Mouse (Mus musculus): ENCODE measurements around the gene Mars. TPM values are rescaled to one million over a fixed set of nuclear protein-coding genes. Genes with fewer than 3 reads are reported as not detected.

Mars gene
- polyA plus RNA-seq, 1 experiment from 2014 or later, result 112 TPM

DNA sequence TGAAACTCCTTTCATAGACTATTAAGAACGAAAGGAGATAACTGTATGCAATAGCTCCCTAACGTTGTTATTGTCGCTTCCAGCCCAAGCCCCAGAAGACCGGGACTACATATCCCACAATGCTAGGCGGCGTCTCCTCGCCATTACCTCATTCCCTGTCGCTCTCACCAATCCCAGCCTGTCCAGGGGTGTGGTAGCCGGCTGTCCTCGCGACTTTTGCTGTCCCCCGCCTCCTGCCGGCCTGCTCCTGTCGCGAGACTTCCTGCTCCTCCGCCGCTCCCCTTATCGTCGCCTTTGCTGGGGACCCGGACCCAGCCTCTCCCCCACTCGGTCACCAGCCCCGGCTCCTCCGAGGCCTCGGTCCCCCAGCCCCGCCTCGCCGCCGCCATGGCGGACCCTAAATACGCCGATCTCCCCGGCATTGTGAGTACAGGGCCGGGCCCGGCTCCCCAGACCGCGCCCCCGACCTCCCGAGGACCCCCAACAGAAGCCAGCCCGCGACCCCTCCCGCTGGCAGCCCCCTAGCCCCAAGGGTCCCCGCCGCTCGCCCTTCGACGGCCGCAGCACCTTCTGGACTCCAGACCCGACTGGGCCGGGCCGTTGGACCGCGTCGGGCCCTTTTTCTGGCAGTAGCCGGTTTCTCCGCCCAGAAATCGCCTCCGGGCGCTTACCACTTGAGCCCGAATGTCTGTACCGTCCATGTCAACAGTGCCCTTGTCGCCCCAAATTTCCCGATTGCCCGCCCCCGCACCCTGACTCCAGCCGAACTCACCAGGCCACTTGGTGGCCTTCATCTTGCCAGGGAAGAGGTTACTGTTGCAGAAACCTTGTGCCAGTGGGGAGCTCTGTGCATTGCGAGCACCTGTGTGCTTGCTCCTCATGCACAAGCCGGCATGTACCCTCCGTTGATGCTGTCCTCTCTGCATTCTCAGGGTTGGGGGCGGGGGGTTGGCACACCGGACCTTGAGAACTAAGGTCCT is 45.2 kb downstream of the Mars start, which contains the start of gene Dctn2:
Dctn2 (plus strand) TSS at position 257 of the 980 bp plus-strand sequence.
- peak within 1 kb of the TSS; percentile 100 for H3K9ac ChIP-seq
- no peaks in the 10 kb centered on the region for H3K9me3 ChIP-seq (replicated peaks)
- H3K27ac ChIP-seq (replicated peaks), result peak within 1 kb of the TSS; percentile 96
- H3K27me3 ChIP-seq, result peaks cover 36% of the 10 kb centered on the region
- peak; percentile 98 for ATAC-seq (ENCODE audit: insufficient read depth)
- H3K4me3 ChIP-seq (replicated peaks), result peak within 1 kb of the TSS; percentile 98
- H3K4me1 ChIP-seq (replicated peaks), result peaks cover 53% of the 10 kb centered on the region
- peak within 1 kb of the TSS; percentile 94 for H3K4me2 ChIP-seq
- under 1% methylated on average over 70 of the region's 70 CpGs for WGBS (ENCODE audit: insufficient replicate concordance)
- peaks cover 35% of the 10 kb centered on the region for H3K36me3 ChIP-seq (replicated peaks)

DNA sequence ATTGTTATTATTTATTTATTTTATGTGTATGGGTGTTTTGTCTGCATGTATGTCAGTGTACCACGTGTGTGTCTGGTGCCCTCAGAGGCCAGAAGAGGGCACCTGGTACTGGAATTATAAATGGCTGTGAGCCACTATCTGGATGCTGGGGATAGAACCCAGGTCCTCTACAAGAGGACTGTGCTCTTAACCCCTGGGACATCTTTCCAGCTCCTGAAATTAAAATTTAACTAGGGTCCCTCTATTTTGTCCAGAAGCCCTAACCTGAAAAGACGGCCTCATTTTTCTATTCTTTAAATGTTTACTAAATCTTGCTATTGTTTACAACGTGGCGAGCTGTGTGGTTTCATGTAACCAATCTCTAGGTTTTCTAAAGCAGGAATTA is 45.9 kb downstream of the Mars start:
- peaks cover 43% of the 10 kb centered on the region for H3K27me3 ChIP-seq
- peak; percentile 60 for ATAC-seq (ENCODE audit: insufficient read depth)
- H3K4me3 ChIP-seq (replicated peaks), result peak overlapping the region; percentile 98
- 19% methylated on average over 4 of the region's 4 CpGs for WGBS (ENCODE audit: insufficient replicate concordance)
- H3K27ac ChIP-seq (replicated peaks), result peak overlapping the region; percentile 48
- H3K9ac ChIP-seq, result peak overlapping the region; percentile 100; the same call in 1 of the 2 replicates
- H3K36me3 ChIP-seq (replicated peaks), result peaks cover 28% of the 10 kb centered on the region
- peaks cover 51% of the 10 kb centered on the region for H3K4me1 ChIP-seq (replicated peaks)
- no peaks in the 10 kb centered on the region for H3K9me3 ChIP-seq (replicated peaks)
- peak overlapping the region; percentile 94 for H3K4me2 ChIP-seq

DNA sequence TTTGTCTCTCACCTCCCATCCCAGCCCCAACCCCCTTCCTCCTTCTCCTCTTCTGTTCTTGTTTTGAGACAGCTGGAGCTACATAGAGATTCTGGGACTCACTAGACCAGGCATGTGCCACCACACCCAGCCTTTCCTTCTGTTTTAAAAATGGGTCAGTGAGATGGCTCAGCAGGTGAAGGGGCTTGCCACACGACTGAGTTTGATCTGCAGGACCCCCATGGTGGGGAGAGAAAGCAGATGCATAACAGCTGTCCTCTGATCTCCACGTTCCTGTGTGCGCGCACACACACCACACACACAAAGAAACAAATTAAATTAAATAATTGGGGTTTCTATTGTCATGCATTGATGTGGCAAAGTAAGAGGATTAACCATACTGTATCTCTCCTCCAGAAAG is 46.6 kb downstream of the Mars start:
- no peaks in the 10 kb centered on the region for H3K9me3 ChIP-seq (replicated peaks)
- H3K27me3 ChIP-seq, result peaks cover 50% of the 10 kb centered on the region
- H3K27ac ChIP-seq (replicated peaks), result no peak overlapping the region
- peaks cover 21% of the 10 kb centered on the region for H3K36me3 ChIP-seq (replicated peaks)
- 78% methylated on average over 4 of the region's 4 CpGs for WGBS (ENCODE audit: insufficient replicate concordance)
- no peak overlapping the region for H3K4me2 ChIP-seq
- no peak overlapping the region for H3K4me3 ChIP-seq (replicated peaks)
- H3K4me1 ChIP-seq (replicated peaks), result peaks cover 48% of the 10 kb centered on the region
- no peak for ATAC-seq (ENCODE audit: insufficient read depth)
- H3K9ac ChIP-seq, result no peak overlapping the region

DNA sequence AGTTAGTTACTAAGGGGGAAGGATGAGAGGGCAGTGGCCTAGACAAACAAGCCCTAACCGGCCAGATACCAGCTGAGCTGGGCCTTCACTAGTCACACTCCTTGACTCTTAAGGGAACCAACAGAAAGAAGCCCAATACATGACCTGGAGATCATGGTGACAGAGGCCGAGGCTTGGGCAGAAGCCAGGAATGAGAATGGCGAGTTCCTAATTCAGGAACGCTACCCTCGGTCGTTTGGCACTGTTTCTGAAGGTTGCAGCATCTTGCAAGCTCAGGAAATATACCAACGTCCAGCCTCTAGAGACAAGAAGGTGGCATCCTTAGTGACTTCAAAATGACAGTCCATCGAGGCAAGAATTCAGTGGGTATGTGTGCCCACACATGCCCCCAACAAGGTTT is 47.2 kb downstream of the Mars start:
- Histone ChIP-seq H3K4me2 (no peak overlapping the region), H3K4me1 (replicated peaks) (peaks cover 44% of the 10 kb centered on the region), H3K36me3 (replicated peaks) (peaks cover 16% of the 10 kb centered on the region), H3K27me3 (peaks cover 54% of the 10 kb centered on the region), H3K4me3 (replicated peaks) (no peak overlapping the region), H3K27ac (replicated peaks) (no peak overlapping the region), H3K9me3 (replicated peaks) (no peaks in the 10 kb centered on the region), H3K9ac (no peak overlapping the region)
- 65% methylated on average over 8 of the region's 8 CpGs for WGBS (ENCODE audit: insufficient replicate concordance)
- no peak for ATAC-seq (ENCODE audit: insufficient read depth)

DNA sequence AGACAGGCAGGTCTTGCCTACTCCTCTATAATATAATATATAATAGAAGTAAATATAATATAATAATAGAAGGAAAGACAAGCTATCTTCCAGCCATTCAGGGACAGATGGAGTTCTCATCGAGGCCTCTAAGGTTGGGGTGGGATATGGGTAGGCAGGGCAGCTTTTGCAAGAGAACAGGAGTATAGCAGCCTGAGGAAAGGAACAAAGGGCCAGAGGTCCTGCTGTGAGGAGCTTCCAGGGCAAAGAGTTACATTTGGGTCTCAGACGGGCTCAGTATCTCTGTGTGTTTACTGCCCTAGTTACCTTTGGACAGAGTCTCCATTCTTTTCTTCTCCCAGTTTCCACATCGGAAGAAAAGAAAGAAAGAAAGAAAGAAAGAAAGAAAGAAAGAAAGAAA is 48.0 kb downstream of the Mars start:
- H3K4me3 ChIP-seq (replicated peaks), result no peak overlapping the region
- 52% methylated on average over 3 of the region's 3 CpGs for WGBS (ENCODE audit: insufficient replicate concordance)
- H3K27me3 ChIP-seq, result peaks cover 61% of the 10 kb centered on the region
- no peaks in the 10 kb centered on the region for H3K9me3 ChIP-seq (replicated peaks)
- no peak overlapping the region for H3K27ac ChIP-seq (replicated peaks)
- no peak overlapping the region for H3K4me2 ChIP-seq
- H3K9ac ChIP-seq, result no peak overlapping the region
- ATAC-seq (ENCODE audit: insufficient read depth), result no peak
- peaks cover 9% of the 10 kb centered on the region for H3K36me3 ChIP-seq (replicated peaks)
- H3K4me1 ChIP-seq (replicated peaks), result peaks cover 37% of the 10 kb centered on the region

DNA sequence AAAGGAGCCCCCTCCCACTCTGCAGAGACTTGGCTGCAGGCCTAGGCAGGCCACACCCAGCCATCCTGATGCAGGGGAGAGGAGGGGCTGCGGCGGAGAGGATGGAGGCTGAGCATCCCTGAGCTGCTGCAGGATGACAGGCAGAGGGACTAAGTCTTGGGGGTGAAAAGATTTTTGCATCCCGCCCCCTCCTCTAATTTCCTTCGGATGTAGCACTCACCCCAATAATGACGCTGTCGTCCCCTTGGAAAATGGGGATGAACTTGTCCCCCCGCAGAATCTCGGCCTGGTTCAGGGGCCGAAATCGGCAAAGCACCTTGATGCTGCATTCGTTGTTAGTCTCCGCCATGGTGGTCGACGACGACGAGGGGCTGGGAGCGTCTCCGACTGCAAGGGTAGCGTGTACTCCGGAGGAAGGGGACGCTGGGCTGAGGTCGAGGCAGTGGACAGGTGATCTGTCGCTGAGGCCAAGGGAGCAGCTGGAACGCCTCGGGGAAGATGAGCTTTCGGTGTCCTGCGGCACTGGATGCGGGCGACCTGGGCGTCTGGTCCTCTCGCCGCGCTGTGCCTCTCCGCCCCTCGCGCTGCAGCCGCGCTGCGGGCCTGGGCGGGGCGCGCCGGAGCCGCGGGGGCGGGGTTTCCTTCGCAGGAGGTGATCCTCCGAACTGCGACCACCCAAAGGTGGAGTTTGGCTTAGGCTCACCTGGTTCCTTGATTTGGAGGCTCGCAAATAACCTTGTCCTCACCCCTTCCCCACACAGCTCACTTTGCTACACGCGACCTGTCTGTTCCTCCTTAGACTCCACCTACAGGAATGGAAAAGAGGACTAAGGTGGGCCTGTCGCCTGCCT is 48.8 kb downstream of the Mars start, which contains the start of gene Kif5a:
Kif5a (minus strand) TSS at position 801 of the 851 bp plus-strand sequence.
- no peaks in the 10 kb centered on the region for H3K9me3 ChIP-seq (replicated peaks)
- H3K27ac ChIP-seq (replicated peaks), result no peak within 1 kb of the TSS
- 0 out of 2 replicates have a peak, but pooled peaks cover under 1% of the 10 kb centered on the region for H3K36me3 ChIP-seq (replicated peaks)
- H3K27me3 ChIP-seq, result peaks cover 69% of the 10 kb centered on the region
- 3% methylated on average over 53 of the region's 53 CpGs for WGBS (ENCODE audit: insufficient replicate concordance)
- peaks cover 28% of the 10 kb centered on the region for H3K4me1 ChIP-seq (replicated peaks)
- peak within 1 kb of the TSS; percentile 74 for H3K4me2 ChIP-seq
- peak within 1 kb of the TSS; percentile 35; the same call in 1 of the 2 replicates for H3K9ac ChIP-seq
- peak within 1 kb of the TSS; percentile 47 for H3K4me3 ChIP-seq (replicated peaks)
- ATAC-seq (ENCODE audit: insufficient read depth), result no peak

DNA sequence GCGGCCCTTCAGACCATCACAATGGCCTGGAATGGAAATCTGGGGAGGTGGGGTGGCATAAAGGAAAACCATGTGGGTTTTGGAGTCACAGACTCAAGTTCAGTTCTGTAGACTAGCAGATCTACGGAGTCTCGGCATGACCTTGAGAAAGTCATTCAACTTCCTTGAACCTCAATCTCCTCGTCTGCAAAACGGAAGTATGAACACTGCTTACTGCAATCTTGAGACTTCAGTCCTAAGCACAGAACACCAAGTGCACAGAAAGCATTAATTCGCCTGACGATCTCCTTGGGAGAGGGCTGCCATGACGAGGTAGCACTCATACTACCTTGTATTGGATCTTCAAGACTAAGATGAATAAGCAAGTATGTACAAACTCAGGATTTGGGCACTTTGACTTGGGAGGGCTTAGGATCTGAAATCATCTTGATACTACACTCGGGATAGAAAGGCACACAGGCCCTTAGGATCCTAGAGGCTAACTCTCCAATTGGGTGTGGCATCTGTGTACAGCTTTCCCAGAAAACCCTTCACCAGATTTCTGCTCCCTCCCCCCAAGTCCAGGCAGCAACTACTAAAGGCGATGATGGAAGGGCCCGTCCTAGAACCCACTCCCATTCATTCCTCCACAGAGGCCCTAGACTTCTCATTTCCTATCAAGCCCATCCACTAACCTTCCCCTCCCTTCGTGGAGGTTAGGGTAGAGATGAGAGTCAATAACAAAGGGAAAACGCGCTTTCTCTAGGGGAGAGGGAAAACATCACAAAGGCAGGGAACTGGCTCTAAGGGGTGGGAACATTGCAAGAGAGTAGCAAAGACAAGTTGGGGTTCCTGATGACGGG is 49.7 kb downstream of the Mars start:
- Histone ChIP-seq H3K4me3 (replicated peaks) (no peak overlapping the region), H3K4me2 (0 out of 2 replicates have a peak overlapping the region, but pooled peaks have one; percentile 74), H3K27me3 (peaks cover 77% of the 10 kb centered on the region), H3K27ac (replicated peaks) (no peak overlapping the region), H3K4me1 (replicated peaks) (peaks cover 21% of the 10 kb centered on the region), H3K36me3 (replicated peaks) (no peaks in the 10 kb centered on the region), H3K9me3 (replicated peaks) (no peaks in the 10 kb centered on the region), H3K9ac (no peak overlapping the region)
- 56% methylated on average over 15 of the region's 15 CpGs for WGBS (ENCODE audit: insufficient replicate concordance)
- ATAC-seq (ENCODE audit: insufficient read depth), result no peak

DNA sequence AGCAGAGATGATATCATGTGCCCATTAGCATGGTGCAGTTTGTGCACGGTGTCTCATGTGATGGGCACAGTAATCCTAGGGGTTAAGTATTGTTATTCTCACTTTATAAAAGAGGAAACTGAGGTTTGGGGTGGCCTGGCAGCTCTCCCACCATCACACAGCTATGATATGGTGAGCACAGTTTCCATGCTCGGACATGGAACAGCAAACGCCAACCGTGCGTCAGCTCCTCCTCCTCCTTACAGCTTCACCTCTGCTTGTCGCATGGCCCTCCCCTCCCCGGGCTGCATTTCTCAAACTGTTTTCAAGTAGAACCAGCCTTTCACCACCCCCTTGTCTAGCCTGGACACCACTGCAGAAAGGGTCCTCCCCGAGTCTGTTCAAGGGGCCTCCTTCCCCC is 53.1 kb downstream of the Mars start:
- no peaks in the 10 kb centered on the region for H3K36me3 ChIP-seq (replicated peaks)
- H3K27ac ChIP-seq (replicated peaks), result no peak overlapping the region
- ATAC-seq (ENCODE audit: insufficient read depth), result no peak
- H3K4me1 ChIP-seq (replicated peaks), result peaks cover 13% of the 10 kb centered on the region
- H3K9me3 ChIP-seq (replicated peaks), result no peaks in the 10 kb centered on the region
- no peak overlapping the region for H3K4me3 ChIP-seq (replicated peaks)
- H3K9ac ChIP-seq, result no peak overlapping the region
- H3K27me3 ChIP-seq, result peaks cover 84% of the 10 kb centered on the region
- H3K4me2 ChIP-seq, result no peak overlapping the region
- 70% methylated on average over 8 of the region's 8 CpGs for WGBS (ENCODE audit: insufficient replicate concordance)

DNA sequence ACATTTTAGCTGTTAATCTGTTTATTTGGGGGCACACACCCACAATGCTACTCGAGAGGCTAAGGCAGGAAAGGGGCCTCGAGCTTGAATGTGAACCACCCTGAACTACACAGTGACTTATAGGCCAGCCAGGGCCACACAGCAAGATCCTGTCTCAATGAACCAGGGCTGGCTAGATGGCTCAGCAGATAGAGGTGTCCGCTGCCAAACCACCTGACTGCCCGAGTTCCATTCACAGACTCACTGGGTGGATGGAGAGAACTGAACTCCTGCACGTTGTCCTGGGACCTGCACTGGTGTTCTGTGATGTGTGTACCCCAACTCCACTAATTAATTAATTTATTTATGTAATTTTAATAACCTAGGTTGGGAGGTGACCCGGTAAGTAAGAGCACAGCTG is 53.8 kb downstream of the Mars start:
- 53% methylated on average over 6 of the region's 6 CpGs for WGBS (ENCODE audit: insufficient replicate concordance)
- peaks cover 7% of the 10 kb centered on the region for H3K4me1 ChIP-seq (replicated peaks)
- H3K4me2 ChIP-seq, result no peak overlapping the region
- H3K36me3 ChIP-seq (replicated peaks), result no peaks in the 10 kb centered on the region
- H3K9ac ChIP-seq, result no peak overlapping the region
- no peak overlapping the region for H3K27ac ChIP-seq (replicated peaks)
- no peak overlapping the region for H3K4me3 ChIP-seq (replicated peaks)
- no peaks in the 10 kb centered on the region for H3K9me3 ChIP-seq (replicated peaks)
- peaks cover 77% of the 10 kb centered on the region for H3K27me3 ChIP-seq
- no peak for ATAC-seq (ENCODE audit: insufficient read depth)

DNA sequence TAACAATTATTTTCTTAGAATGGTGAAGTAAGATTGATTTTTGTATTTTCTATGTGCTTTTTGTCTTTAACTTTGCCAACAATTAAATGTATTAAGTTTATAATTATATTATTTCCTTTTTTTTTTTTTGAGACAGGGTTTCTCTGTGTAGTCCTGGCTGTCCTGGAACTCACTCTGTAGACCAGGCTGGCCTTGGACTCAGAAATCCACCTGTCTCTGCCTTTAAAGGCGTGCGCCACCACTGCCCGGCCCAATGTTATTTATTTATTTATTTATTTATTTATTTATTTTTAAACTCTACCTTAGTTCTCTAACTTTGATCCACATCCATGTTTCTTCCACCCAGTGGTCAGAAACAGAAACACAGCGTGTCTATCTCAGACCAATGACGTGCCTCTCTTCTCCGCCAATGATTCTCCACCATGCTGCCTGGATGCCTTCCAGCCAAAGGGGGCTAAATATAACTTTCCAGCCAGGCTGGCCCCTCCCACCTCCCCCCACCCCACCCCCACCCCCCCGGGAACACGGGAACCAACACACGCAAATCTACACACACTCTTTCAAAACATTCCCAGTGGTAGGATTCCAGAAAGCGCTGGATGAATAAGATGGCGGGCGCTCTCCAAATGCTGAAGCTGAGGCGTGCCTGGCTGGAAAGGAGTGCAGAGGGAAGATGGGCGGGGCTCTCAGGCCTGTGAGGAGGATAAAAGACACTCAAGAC is 55.8 kb downstream of the Mars start:
- Histone ChIP-seq H3K4me3 (replicated peaks) (no peak overlapping the region), H3K4me2 (no peak overlapping the region), H3K9me3 (replicated peaks) (no peaks in the 10 kb centered on the region), H3K36me3 (replicated peaks) (no peaks in the 10 kb centered on the region), H3K9ac (no peak overlapping the region), H3K27ac (replicated peaks) (no peak overlapping the region), H3K4me1 (replicated peaks) (no peaks in the 10 kb centered on the region), H3K27me3 (peaks cover 57% of the 10 kb centered on the region)
- 22% methylated on average over 14 of the region's 14 CpGs for WGBS (ENCODE audit: insufficient replicate concordance)
- ATAC-seq (ENCODE audit: insufficient read depth), result no peak

All from liver, embryonic 15.5 days (tissue).